ENCODE assay signal across 8 mouse cellular contexts in the genomic region with DNA sequence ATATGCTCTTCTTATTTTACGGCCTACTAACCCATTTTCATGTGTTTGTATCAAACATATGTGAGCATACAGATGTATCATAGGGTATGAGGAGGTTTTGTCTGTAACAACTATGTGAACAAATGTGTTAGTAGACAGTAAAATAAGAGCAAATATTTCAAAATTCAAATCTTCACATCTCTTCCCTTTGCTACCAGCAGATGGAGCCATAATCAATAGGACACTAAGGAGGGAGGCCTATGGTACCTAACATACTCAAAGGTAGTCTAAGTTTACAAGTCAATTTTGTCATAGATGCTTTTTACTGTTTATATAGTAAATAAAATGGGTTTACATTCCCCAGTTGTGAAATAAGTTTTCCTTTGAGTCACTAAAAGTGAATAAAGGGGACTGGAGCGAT.
DNase-seq lines count a peak whose midpoint lies in the region; ATAC-seq and TF ChIP-seq lines count a peak whose summit lies in the region.

No protein-coding gene starts in this region.

- H3K27ac ChIP-seq in thymus, adult 2 months (ENCODE audit: control insufficient read depth, insufficient read depth, low read length): no peak overlapping the region

- no peak; the same call in 1 of the 2 replicates for ATAC-seq in granulocyte monocyte progenitor cell, adult 5-6 weeks (replicated peaks; ENCODE audit: poor library complexity, severe bottlenecking)

- H3K36me3 ChIP-seq in thymus, adult 2 months (ENCODE audit: control insufficient read depth, insufficient read depth, low read length): no peaks in the 10 kb centered on the region

- no peaks in the 10 kb centered on the region for H3K4me1 ChIP-seq in thymus, adult 2 months (replicated peaks; ENCODE audit: control insufficient read depth, insufficient read depth, low read length)

- TF ChIP-seq POLR2A in thymus, adult 2 months (IDR thresholded peaks at IDR 0.05; ENCODE audit: control insufficient read depth, extremely low read depth, insufficient read depth, low read length, poor library complexity): no peak

- H3K4me3 ChIP-seq in thymus, adult 2 months (ENCODE audit: control insufficient read depth, insufficient read depth, low read length): no peak overlapping the region

- 100% methylated on average over 2 of the region's 2 CpGs for WGBS in thymus, adult 2 months

- intact Hi-C loops in heart, postnatal 10 days (cut with DNase I): loop anchor here (1.0 to 10.0 kb wide), 2 partner anchors 263 to 319 kb away; a partner anchor contains a TSS
- intact Hi-C loops in heart, postnatal 36 days (cut with DNase I): loop anchor here (1.0 to 5.0 kb wide), 3 partner anchors 141 to 319 kb away; no protein-coding TSS in a partner anchor

- no peaks in the 10 kb centered on the region for H3K27me3 ChIP-seq in thymus, adult 2 months (ENCODE audit: control insufficient read depth, insufficient read depth, low read length)

- DNase-seq in heart, postnatal 10 days: peak; percentile 35 to 63
- DNase-seq in heart, postnatal 36 days: no peak
- peak; percentile 24 for DNase-seq in thymus, adult 2 months
- DNase-seq in thymus, postnatal 36 days: no peak
- DNase-seq in embryo, embryonic 10 days (ENCODE audit: low spot score): peak; percentile 70
- no peak for DNase-seq in spleen, adult 18-20 months
- DNase-seq in layer of hippocampus, postnatal 10 days (ENCODE audit: low spot score in 2 of 2): no peak

- TF ChIP-seq CTCF in thymus, adult 2 months (IDR thresholded peaks at IDR 0.05; ENCODE audit: borderline replicate concordance, control insufficient read depth, extremely low read depth, insufficient read depth, low read length, poor library complexity): no peak

Comparison
In these comparisons a context has a peak if more than half of its experiments do, and no peak if none do; other contexts are left out.
1. DNase-seq: peak in heart, postnatal 10 days (2 of 2), thymus, adult 2 months (single experiment) and embryo, embryonic 10 days (single experiment); none in heart, postnatal 36 days (0 of 2), thymus, postnatal 36 days (0 of 2), spleen, adult 18-20 months (0 of 2) and layer of hippocampus, postnatal 10 days (0 of 2).